Mouse (Mus musculus): Measurements from ENCODE around the gene Pou2f2. TPM values are rescaled to one million over a fixed set of nuclear protein-coding genes. Genes with fewer than 3 reads are reported as not detected.

Pou2f2 gene
- polyA plus RNA-seq, 1 experiment: 6.0 TPM

DNA sequence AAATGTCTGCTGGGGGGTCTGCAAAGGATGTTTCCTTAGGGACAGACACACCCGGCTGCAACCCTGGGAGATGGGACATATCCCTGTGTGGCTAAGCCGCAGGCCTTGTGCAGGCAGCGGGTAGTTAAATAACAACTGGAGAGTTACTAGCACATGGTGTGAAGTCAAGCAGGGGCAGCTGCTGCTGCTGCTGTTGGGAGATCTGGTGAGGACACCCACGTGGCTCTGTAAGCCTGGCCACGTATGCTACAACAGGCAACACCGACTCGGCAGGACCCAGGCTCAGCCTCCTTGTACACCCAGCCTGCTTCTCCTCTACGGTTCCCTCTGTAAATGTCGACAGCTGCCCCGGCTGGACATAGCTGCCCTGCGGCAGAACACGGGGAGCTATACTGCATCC is 137.6 kb downstream of the Pou2f2 start:
- no peaks in the 10 kb centered on the region for H3K4me1 ChIP-seq (ENCODE audit: control insufficient read depth, insufficient read depth, low read length)
- H3K4me3 ChIP-seq (replicated peaks; ENCODE audit: extremely low read depth, low read depth, low read length): no peak overlapping the region
- 90% methylated on average over 12 of the region's 12 CpGs for WGBS
- no peak for DNase-seq
- TF ChIP-seq POLR2A (IDR thresholded peaks at IDR 0.05; ENCODE audit: borderline replicate concordance, extremely low read depth, low read depth, low read length) (no peak), CTCF (IDR thresholded peaks at IDR 0.05; ENCODE audit: insufficient read depth, low read length) (no peak)

Other genes starting within 250 kb of the Pou2f2 start
- not detected in 2 replicates for gene Gm4881, start 235.2 kb downstream of the Pou2f2 start, polyA plus RNA-seq (2012; rRNA removed)
- gene Rabac1, start 207.0 kb downstream of the Pou2f2 start, polyA plus RNA-seq (2012; rRNA removed): 806 and 948 TPM in 2 replicates
- gene Atp1a3, start 173.8 kb downstream of the Pou2f2 start, polyA plus RNA-seq (2012; rRNA removed): 4.8 and 7.1 TPM in 2 replicates
- gene Grik5, start 107.4 kb downstream of the Pou2f2 start, polyA plus RNA-seq (2012; rRNA removed): 28.5 and 31.1 TPM in 2 replicates
- gene Zfp574, start 107.2 kb downstream of the Pou2f2 start, polyA plus RNA-seq (2012; rRNA removed): 46.8 and 48.4 TPM in 2 replicates
- 37.6 and 42.4 TPM in 2 replicates for gene Dedd2, start 40.9 kb upstream of the Pou2f2 start, polyA plus RNA-seq (2012; rRNA removed)
- gene Zfp526, start 41.7 kb upstream of the Pou2f2 start, polyA plus RNA-seq (2012; rRNA removed): 18.0 and 18.4 TPM in 2 replicates
- gene Gsk3a, start 58.1 kb upstream of the Pou2f2 start, polyA plus RNA-seq (2012; rRNA removed): 104 and 116 TPM in 2 replicates
- 41.1 and 51.4 TPM in 2 replicates for gene Erf, start 71.0 kb upstream of the Pou2f2 start, polyA plus RNA-seq (2012; rRNA removed)
- gene Cic, start 88.0 kb upstream of the Pou2f2 start, polyA plus RNA-seq (2012; rRNA removed): 96.1 and 107 TPM in 2 replicates
- 42.7 and 49.1 TPM in 2 replicates for gene Pafah1b3, start 118.3 kb upstream of the Pou2f2 start, polyA plus RNA-seq (2012; rRNA removed)
- not detected in 2 replicates for gene Prr19, start 121.7 kb upstream of the Pou2f2 start, polyA plus RNA-seq (2012; rRNA removed)
- gene Tmem145, start 126.4 kb upstream of the Pou2f2 start, polyA plus RNA-seq (2012; rRNA removed): not detected in 2 replicates
- gene Megf8, start 137.4 kb upstream of the Pou2f2 start, polyA plus RNA-seq (2012; rRNA removed): 46.8 and 49.8 TPM in 2 replicates
- 0.53 and 1,347 TPM in 2 replicates for gene Cnfn, start 190.0 kb upstream of the Pou2f2 start, polyA plus RNA-seq (2012; rRNA removed)
- 90.2 and 103 TPM in 2 replicates for gene Lipe, start 219.0 kb upstream of the Pou2f2 start, polyA plus RNA-seq (2012; rRNA removed)
- 41.1 and 48.0 TPM in 2 replicates for gene Cxcl17, start 233.2 kb upstream of the Pou2f2 start, polyA plus RNA-seq (2012; rRNA removed)

All from lung, adult 2 months (tissue).